Mouse (Mus musculus): Measurements from ENCODE around the gene Inip.
A peak's percentile ranks its signal among the peaks of the same experiment; 100 is the strongest.
"Not testable (repeated sequence)": the region's sequence is repeated elsewhere in the genome, so short reads cannot be mapped to it uniquely, and the experiment has no call there.

Gene Inip

GRCm38 (mm10) chr4:59808396-59808795 lies 7.0 kb upstream of the Inip start:
- DNase-seq (ENCODE audit: low spot score in 2 of 2): no peak

GRCm38 (mm10) chr4:59807521-59807920 lies 6.1 kb upstream of the Inip start:
- DNase-seq (ENCODE audit: low spot score in 2 of 2): no peak

- no peak for DNase-seq (ENCODE audit: low spot score in 2 of 2)
These were observed 5.4 kb upstream of the Inip start for GRCm38 (mm10) chr4:59806879-59807195.

- peak; percentile 31 to 46 for DNase-seq (ENCODE audit: low spot score in 2 of 2)
These were observed 4.8 kb upstream of the Inip start for GRCm38 (mm10) chr4:59805968-59806878.

- peak; percentile 89 to 95 for DNase-seq (ENCODE audit: low spot score in 2 of 2)
These were observed 4.0 kb upstream of the Inip start, which contains the start of gene Snx30 for GRCm38 (mm10) chr4:59805181-59805967. TSS of gene Snx30 (plus strand) at chr4:59805840.

- no peak for DNase-seq (ENCODE audit: low spot score in 2 of 2)
These were observed 3.4 kb upstream of the Inip start for GRCm38 (mm10) chr4:59804754-59805153.

GRCm38 (mm10) chr4:59803358-59803757 lies 2.0 kb upstream of the Inip start:
- DNase-seq (ENCODE audit: low spot score in 2 of 2): no peak

- DNase-seq (ENCODE audit: low spot score in 2 of 2): no peak
These were observed 1.4 kb upstream of the Inip start for GRCm38 (mm10) chr4:59802792-59803191.

GRCm38 (mm10) chr4:59802107-59802506 lies 718 bp upstream of the Inip start:
- no peak for DNase-seq (ENCODE audit: low spot score in 2 of 2)

GRCm38 (mm10) chr4:59800181-59800580 lies 1.2 kb downstream of the Inip start:
- DNase-seq (ENCODE audit: low spot score in 2 of 2): no peak

GRCm38 (mm10) chr4:59795788-59796455 lies 5.5 kb downstream of the Inip start:
- DNase-seq (ENCODE audit: low spot score in 2 of 2): no peak

GRCm38 (mm10) chr4:59794116-59794515 lies 7.3 kb downstream of the Inip start:
- DNase-seq (ENCODE audit: low spot score in 2 of 2): no peak

GRCm38 (mm10) chr4:59793626-59794025 lies 7.8 kb downstream of the Inip start:
- DNase-seq (ENCODE audit: low spot score in 2 of 2): not testable (repeated sequence)

GRCm38 (mm10) chr4:59789015-59789414 lies 12.4 kb downstream of the Inip start:
- no peak for DNase-seq (ENCODE audit: low spot score in 2 of 2)

- no peak for DNase-seq (ENCODE audit: low spot score in 2 of 2)
These were observed 14.3 kb downstream of the Inip start for GRCm38 (mm10) chr4:59787126-59787525.

- peak; percentile 52 to 86 for DNase-seq (ENCODE audit: low spot score in 2 of 2)
These were observed 14.7 kb downstream of the Inip start for GRCm38 (mm10) chr4:59786661-59787060.

GRCm38 (mm10) chr4:59785412-59785811 lies 16.0 kb downstream of the Inip start:
- no peak for DNase-seq (ENCODE audit: low spot score in 2 of 2)

- DNase-seq (ENCODE audit: low spot score in 2 of 2): peak; percentile 95
These were observed 17.6 kb downstream of the Inip start for GRCm38 (mm10) chr4:59783685-59784279.

GRCm38 (mm10) chr4:59782853-59783684 lies 18.3 kb downstream of the Inip start:
- DNase-seq (ENCODE audit: low spot score in 2 of 2): peak; percentile 12 to 41

- no peak for DNase-seq (ENCODE audit: low spot score in 2 of 2)
These were observed 20.8 kb downstream of the Inip start for GRCm38 (mm10) chr4:59780568-59780967.

GRCm38 (mm10) chr4:59777828-59778227 lies 23.6 kb downstream of the Inip start:
- no peak for DNase-seq (ENCODE audit: low spot score in 2 of 2)
